Mouse (Mus musculus): ENCODE data around the gene Tgfbr2.
"Not testable (repeated sequence)": the region's sequence is repeated elsewhere in the genome, so short reads cannot be mapped to it uniquely, and the experiment has no call there.

The Tgfbr2 gene

DNA sequence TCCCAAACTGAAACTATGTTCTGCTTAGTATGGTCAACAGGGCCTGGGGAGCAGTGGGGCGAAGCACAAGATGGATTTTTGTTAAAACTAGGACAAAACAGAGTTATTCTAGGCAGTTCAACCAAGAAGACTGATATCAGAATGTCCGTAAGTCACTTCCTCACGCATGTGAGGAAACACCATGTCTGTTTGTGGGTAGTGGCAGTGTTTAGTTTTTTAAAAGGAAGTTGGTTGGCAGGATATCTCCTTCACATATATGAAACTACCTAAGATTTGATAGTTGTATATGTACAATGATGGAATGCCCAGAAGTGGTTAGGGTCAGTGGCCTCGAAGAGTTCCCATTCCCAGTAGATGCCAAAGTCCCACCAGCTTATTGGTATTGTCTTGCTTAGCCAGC is 116.7 kb downstream of the Tgfbr2 start:
- DNase-seq, result no peak

DNA sequence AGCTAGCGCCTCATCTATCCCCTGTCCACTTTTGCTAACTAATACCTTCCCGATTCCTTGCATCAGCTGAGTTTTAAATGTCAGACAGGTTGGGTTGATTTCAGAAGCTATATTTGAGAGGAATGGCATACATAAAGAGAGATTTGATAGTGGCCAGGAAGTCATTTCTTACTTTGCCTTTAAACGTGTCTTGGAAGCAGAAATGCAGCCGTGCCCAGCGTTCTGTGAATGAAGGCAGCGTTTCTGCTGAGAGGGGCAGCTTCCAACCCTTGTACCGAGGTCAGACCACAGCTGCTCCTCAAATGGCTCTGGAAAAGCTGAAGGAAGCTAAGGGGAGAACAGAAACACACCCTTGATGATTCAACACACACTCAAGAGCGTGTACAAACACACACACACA is 121.2 kb downstream of the Tgfbr2 start:
- no peak for DNase-seq

DNA sequence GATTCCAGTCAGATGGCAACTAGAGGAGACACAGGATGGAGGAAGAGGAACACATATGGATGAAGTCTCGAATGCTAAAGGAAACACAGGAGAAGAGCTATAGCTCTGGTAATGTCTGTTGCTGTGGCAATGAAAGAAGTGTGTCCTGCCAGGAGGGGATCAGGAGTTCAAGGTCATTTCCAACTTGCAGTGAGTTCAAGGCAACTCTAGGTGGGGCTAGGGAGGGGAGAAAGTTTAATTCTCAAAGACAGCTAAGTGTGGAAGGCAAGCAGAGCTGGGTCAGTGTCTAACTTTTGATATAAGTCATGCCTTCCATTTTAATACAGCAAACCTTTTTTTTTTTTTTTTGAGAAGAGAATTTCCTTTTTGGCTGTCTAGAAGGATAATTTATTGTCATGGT is 125.2 kb downstream of the Tgfbr2 start:
- DNase-seq, result no peak

DNA sequence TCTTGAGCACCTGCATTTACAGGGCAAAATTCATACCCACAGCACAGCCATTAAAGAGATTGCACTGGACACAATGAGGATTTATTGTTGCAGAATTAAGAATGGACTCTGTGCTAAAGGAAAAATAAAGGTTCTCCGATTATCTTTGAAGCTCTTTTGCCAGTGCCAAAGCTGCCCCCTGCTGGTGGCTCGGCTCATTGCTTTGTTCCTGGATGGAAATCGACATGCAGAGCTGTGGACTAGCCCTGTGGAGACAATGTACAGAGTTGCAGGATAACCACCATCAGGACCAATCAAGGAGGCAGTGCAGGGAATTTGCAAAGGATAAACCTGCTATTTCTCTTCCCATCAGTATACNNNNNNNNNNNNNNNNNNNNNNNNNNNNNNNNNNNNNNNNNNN is 133.4 kb downstream of the Tgfbr2 start:
- peak; percentile 61 to 79 for DNase-seq

DNA sequence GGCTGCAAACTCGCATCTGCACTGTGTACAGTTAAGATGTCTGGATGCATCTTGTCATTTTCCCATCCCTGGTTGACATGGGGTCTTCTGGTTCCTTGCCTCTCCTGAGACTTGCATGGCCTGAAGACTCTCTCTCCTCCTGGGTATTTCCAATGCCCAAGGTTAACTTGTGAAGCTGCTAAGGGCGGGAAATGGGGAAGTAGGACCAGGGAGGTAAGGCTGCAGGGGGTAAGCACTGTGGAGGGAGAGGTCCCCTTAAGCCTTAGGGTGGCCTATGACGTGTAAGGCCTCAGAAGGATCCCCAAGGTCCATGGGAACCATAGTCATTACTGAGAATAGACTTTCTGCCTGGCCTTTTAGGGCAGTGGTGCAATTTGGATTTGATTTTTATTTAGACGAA is 133.8 kb downstream of the Tgfbr2 start:
- no peak for DNase-seq

DNA sequence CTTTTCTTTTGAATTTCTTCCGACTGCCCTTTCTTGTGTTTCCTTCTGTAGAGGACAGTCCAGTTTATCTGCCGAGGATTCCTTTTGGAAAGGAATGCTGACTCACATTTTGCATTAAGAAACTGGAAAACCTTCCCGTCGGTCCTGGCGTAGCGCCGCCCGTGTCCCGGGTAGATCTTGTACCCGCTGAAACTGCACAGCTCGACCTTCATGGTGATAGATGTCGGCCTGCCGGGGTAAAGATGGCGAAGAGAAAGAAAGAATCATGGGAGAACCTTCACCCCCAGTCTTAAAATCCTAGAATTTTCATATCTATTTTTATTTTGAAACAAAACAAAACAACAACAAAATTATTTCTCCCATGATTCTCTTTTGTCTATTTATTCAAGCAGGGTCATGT is 134.3 kb downstream of the Tgfbr2 start:
- DNase-seq, result not testable (repeated sequence)

DNA sequence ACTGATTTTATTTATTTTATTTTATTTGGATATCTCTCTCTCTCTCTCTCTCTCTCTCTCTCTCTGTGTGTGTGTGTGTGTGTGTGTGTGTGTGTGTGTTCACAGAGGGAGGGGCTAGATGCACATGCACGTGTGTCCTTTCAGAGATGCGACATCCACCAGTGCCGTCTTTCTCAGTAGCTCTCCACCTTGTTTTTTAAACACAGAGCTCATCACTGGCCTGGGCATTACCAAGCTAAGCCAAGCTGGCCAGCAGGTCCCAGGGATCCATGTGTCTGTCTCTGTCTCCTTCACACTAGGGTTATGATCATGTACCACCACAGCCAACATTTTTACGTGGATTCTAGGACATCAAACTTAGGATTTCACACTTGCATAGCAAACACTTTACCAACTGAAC is 135.2 kb downstream of the Tgfbr2 start:
- no peak for DNase-seq

DNA sequence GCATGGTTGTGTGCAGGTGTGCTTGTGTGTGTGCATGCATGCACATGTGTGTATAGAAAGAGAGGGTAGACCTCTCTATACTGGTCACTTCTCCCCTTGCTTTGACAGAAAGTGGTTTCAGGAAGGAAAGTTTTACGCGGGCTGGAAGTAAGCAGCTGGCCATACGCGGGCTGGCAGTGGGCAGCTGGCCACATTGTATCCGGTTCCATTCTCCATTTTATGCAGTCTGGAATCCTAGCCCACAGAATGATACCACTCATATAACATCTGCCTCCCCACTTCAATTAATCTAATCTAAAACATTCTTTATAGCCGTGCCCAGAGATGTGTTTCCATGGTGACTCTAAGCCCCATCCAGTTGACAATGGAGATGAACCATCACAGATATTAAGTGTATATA is 136.9 kb downstream of the Tgfbr2 start:
- DNase-seq, result no peak

Measured in cerebellum, adult 18-20 months (tissue).